Comparison of ENCODE assay signal across 12 mouse cellular contexts in the genomic region with DNA sequence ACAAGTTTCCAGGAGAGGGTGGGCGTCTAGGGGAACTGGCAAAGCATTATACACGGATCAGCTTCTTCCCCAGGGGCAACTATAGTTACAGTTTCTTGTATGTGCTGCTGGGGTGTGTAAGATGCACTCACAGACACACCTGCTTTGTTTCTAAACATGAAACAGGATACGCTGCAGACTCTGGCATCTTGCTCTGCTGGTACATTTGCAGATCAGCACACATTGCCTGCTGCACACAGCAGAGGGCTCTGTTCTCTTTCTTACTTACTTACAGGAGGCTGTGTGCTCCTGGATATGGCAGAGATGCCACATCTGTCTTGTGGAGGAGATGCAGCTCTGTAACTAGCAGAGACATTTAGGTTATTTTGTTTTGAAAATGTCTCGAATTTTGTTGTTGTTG. TPM values are rescaled to one million over a fixed set of nuclear protein-coding genes. Genes with fewer than 3 reads are reported as not detected.
DNase-seq lines count a peak whose midpoint lies in the region; ATAC-seq and TF ChIP-seq lines count a peak whose summit lies in the region.
"Had no signal": no experiment of that assay in that cellular context is flagged by ENCODE, and none has a peak within 500 bp of the region (broad histone marks: within the 10 kb centered on the region; RNA-seq: fewer than 3 reads in every experiment).

No protein-coding gene starts in this region.

- no peak overlapping the region for H3K27ac ChIP-seq in forebrain, postnatal 0 days (ENCODE audit: low read depth, low read length)
- H3K27ac ChIP-seq in forebrain, embryonic 16.5 days (ENCODE audit: low read length) = no peak overlapping the region
- no peak overlapping the region; the same call in 1 of the 2 replicates for H3K27ac ChIP-seq in CH12.LX (ENCODE audit: insufficient read depth, low read depth)
- no peak overlapping the region for H3K27ac ChIP-seq in liver, postnatal 0 days (ENCODE audit: low read depth)
- H3K27ac ChIP-seq: embryonic facial prominence, embryonic 15.5 days; midbrain, embryonic 13.5 days had no signal

- TF ChIP-seq EP300 in CH12.LX (IDR thresholded peaks at IDR 0.05; ENCODE audit: low read length) = no peak
- no peak for TF ChIP-seq EP300 in liver, postnatal 0 days (IDR thresholded peaks at IDR 0.05; ENCODE audit: low read depth)

- 80% methylated on average over 4 of the region's 4 CpGs for WGBS in forebrain, postnatal 0 days
- 89% methylated on average over 4 of the region's 4 CpGs for WGBS in forebrain, embryonic 16.5 days
- WGBS in liver, postnatal 0 days (ENCODE audit: insufficient replicate concordance) = 71% methylated on average over 4 of the region's 4 CpGs

- peak; percentile 35 for TF ChIP-seq RAD21 in CH12.LX (IDR thresholded peaks at IDR 0.05; ENCODE audit: low read depth, low read length)

- H3K4me3 ChIP-seq in forebrain, postnatal 0 days (ENCODE audit: low read depth, low read length) = no peak overlapping the region
- no peak overlapping the region for H3K4me3 ChIP-seq in forebrain, embryonic 16.5 days (replicated peaks; ENCODE audit: low read length)
- H3K4me3 ChIP-seq in CH12.LX (replicated peaks in 1 of 3; ENCODE audit: low read depth in 2 of 3, low read length in 2 of 3, poor library complexity in 1 of 3) = peak overlapping the region; percentile 71 to 89 (median 71)
- no peak overlapping the region for H3K4me3 ChIP-seq in liver, postnatal 0 days (ENCODE audit: low read depth, low read length)
- H3K4me3 ChIP-seq: embryonic facial prominence, embryonic 15.5 days; midbrain, embryonic 13.5 days had no signal

- TF ChIP-seq CTCF in forebrain, postnatal 0 days (IDR thresholded peaks at IDR 0.05; ENCODE audit: low read depth) = peak; percentile 46
- peak in 1 of 2 experiments; percentile 60; a peak in 2 of 4 replicates for TF ChIP-seq CTCF in CH12.LX (conservative IDR thresholded peaks at IDR 0.05 in 1 of 2, IDR thresholded peaks at IDR 0.05 in 1 of 2; ENCODE audit: low read depth in 2 of 2, low read length in 2 of 2)
- peak; percentile 21; the same call in 1 of the 2 replicates for TF ChIP-seq CTCF in liver, postnatal 0 days (IDR thresholded peaks at IDR 0.05; ENCODE audit: low read depth)

- no peak for TF ChIP-seq POLR2A in CH12.LX (IDR thresholded peaks at IDR 0.05; ENCODE audit: low read depth, low read length)

- ATAC-seq in forebrain, postnatal 0 days = no peak
- no peak for ATAC-seq in forebrain, embryonic 16.5 days
- no peak for ATAC-seq in liver, postnatal 0 days
- ATAC-seq: midbrain, embryonic 13.5 days had no signal

- in situ Hi-C loops in CH12.LX (cut with MboI; ENCODE audit: low pct_ligation_motif_present, low pct_unique_long_range_greater_than_20kb, low sequenced_read_pairs) = no loop called here

- H3K27me3 ChIP-seq in forebrain, postnatal 0 days (ENCODE audit: insufficient read depth, low read length) = no peaks in the 10 kb centered on the region
- H3K27me3 ChIP-seq in forebrain, embryonic 16.5 days (replicated peaks; ENCODE audit: control insufficient read depth, insufficient read depth, low read length) = no peaks in the 10 kb centered on the region
- H3K27me3 ChIP-seq in CH12.LX (replicated peaks) = no peaks in the 10 kb centered on the region
- H3K27me3 ChIP-seq in liver, postnatal 0 days (ENCODE audit: insufficient read depth, low read length) = no peaks in the 10 kb centered on the region
- H3K27me3 ChIP-seq: embryonic facial prominence, embryonic 15.5 days; midbrain, embryonic 13.5 days had no signal

- H3K79me2 ChIP-seq in CH12.LX (replicated peaks; ENCODE audit: control insufficient read depth, extremely low read depth, insufficient read depth, poor library complexity, severe bottlenecking) = peaks cover 35% of the 10 kb centered on the region

- H3K4me1 ChIP-seq in forebrain, postnatal 0 days (ENCODE audit: insufficient read depth) = peaks cover 13% of the 10 kb centered on the region
- H3K4me1 ChIP-seq in forebrain, embryonic 16.5 days (replicated peaks; ENCODE audit: control insufficient read depth, insufficient read depth, low read length) = peaks cover 16% of the 10 kb centered on the region
- H3K4me1 ChIP-seq in CH12.LX (ENCODE audit: control insufficient read depth in 1 of 2, insufficient read depth in 2 of 2) = peaks cover 2 to 36% of the 10 kb centered on the region in 2 experiments; a peak in 2 of 4 replicates
- H3K4me1 ChIP-seq in liver, postnatal 0 days (ENCODE audit: insufficient read depth) = peaks cover 21% of the 10 kb centered on the region

- no peak overlapping the region for H3K9ac ChIP-seq in forebrain, postnatal 0 days
- H3K9ac ChIP-seq in forebrain, embryonic 16.5 days (replicated peaks; ENCODE audit: low read depth, low read length) = no peak overlapping the region
- H3K9ac ChIP-seq in CH12.LX (ENCODE audit: insufficient read depth, low read depth) = peak overlapping the region; percentile 41
- no peak overlapping the region for H3K9ac ChIP-seq in liver, postnatal 0 days (replicated peaks)
- H3K9ac ChIP-seq: embryonic facial prominence, embryonic 15.5 days; midbrain, embryonic 13.5 days had no signal

- H3K36me3 ChIP-seq in forebrain, postnatal 0 days (ENCODE audit: insufficient read depth) = peaks cover 41% of the 10 kb centered on the region
- peaks cover 19% of the 10 kb centered on the region for H3K36me3 ChIP-seq in forebrain, embryonic 16.5 days (ENCODE audit: control insufficient read depth, insufficient read depth)
- peaks cover 30 to 45% of the 10 kb centered on the region in 2 experiments for H3K36me3 ChIP-seq in CH12.LX (replicated peaks in 1 of 2; ENCODE audit: control insufficient read depth in 1 of 2, insufficient read depth in 1 of 2, low read length in 1 of 2)
- H3K36me3 ChIP-seq in liver, postnatal 0 days (replicated peaks; ENCODE audit: insufficient read depth, low read length) = peaks cover 20% of the 10 kb centered on the region

- H3K4me2 ChIP-seq in forebrain, postnatal 0 days (ENCODE audit: low read depth) = no peak overlapping the region
- H3K4me2 ChIP-seq in forebrain, embryonic 16.5 days (ENCODE audit: low read length) = no peak overlapping the region
- H3K4me2 ChIP-seq in CH12.LX (ENCODE audit: insufficient read depth, low read depth, poor library complexity, severe bottlenecking) = peak overlapping the region; percentile 72
- no peak overlapping the region for H3K4me2 ChIP-seq in liver, postnatal 0 days (ENCODE audit: low read depth, low read length)
- H3K4me2 ChIP-seq: embryonic facial prominence, embryonic 15.5 days; midbrain, embryonic 13.5 days had no signal

- dilution Hi-C loops in CH12.LX (cut with MboI; ENCODE audit: extremely low pct_ligation_motif_present, extremely low pct_unique_long_range_greater_than_20kb, low sequenced_read_pairs) = no loop called here

- no peak for DNase-seq in forebrain, postnatal 0 days
- DNase-seq in kidney, postnatal 4 days = peak; percentile 13 to 33
- DNase-seq in kidney, adult 18-20 months = no peak
- peak; percentile 38 for DNase-seq in CH12.LX (ENCODE audit: extremely low read depth)
- no peak for DNase-seq in liver, postnatal 0 days
- no peak for DNase-seq in left cerebral cortex, adult 8-10 months (ENCODE audit: low spot score in 2 of 2)
- no peak for DNase-seq in urinary bladder, postnatal 4 days (ENCODE audit: low spot score in 2 of 2)
- DNase-seq: adrenal gland, adult 2 months; cerebellum, adult 11-12 months had no signal

- no peaks in the 10 kb centered on the region for H3K9me3 ChIP-seq in forebrain, postnatal 0 days (ENCODE audit: low read length)
- no peaks in the 10 kb centered on the region for H3K9me3 ChIP-seq in forebrain, embryonic 16.5 days (ENCODE audit: control insufficient read depth, low read length)
- no peaks in the 10 kb centered on the region for H3K9me3 ChIP-seq in CH12.LX (replicated peaks; ENCODE audit: low read length)
- H3K9me3 ChIP-seq in liver, postnatal 0 days (ENCODE audit: low read length) = no peaks in the 10 kb centered on the region
- H3K9me3 ChIP-seq: embryonic facial prominence, embryonic 15.5 days; midbrain, embryonic 13.5 days had no signal

TF ChIP-seq in CH12.LX, 34 proteins besides CTCF, POLR2A, EP300 and RAD21:
- peak; percentile 42 for TF ChIP-seq SMC3 (IDR thresholded peaks at IDR 0.05; ENCODE audit: low read depth, low read length)
- TF ChIP-seq USF1 (IDR thresholded peaks at IDR 0.05; ENCODE audit: low read depth, low read length) = no peak
TF ChIP-seq in CH12.LX: peak in this region for 1.

RNA-seq across cellular contexts. Expression of gene Mrps5, which starts 3.8 kb away (rescaled TPM):
- 65.9 and 85.2 TPM in 2 replicates for total RNA-seq in forebrain, postnatal 0 days (2014; rRNA removed)
- polyA plus RNA-seq in forebrain, postnatal 0 days (2015; fragmentation: Nextera tagmentation; extraction: Ambion mirVana) = 142 and 159 TPM in 2 replicates
- 173 and 184 TPM in 2 replicates for polyA plus RNA-seq in forebrain, embryonic 16.5 days (2015; fragmentation: Nextera tagmentation; extraction: Ambion mirVana)
- total RNA-seq in CH12.LX (2012; rRNA removed) = 173 and 188 TPM in 2 replicates
- total RNA-seq in CH12.LX (2014; rRNA removed) = 144 and 186 TPM in 2 replicates
- 210 and 278 TPM in 2 replicates for polyA plus RNA-seq in CH12.LX (2012; ENCODE audit: insufficient read length, low read depth)
- polyA plus RNA-seq in liver, postnatal 0 days (2015; fragmentation: Nextera tagmentation; extraction: Ambion mirVana) = 76.3 and 81.5 TPM in 2 replicates
- total RNA-seq in left cerebral cortex, adult 8-10 months (2022) = 100 to 1,000 TPM in 1 of 4 experiments, 10 to 100 TPM in 3; 91.4 to 102 (median 95.6) TPM

RNA-seq across cellular contexts. Expression of gene Zfp661, which starts 3.9 kb away (rescaled TPM):
- total RNA-seq in forebrain, postnatal 0 days (2014; rRNA removed) = 7.4 and 8.2 TPM in 2 replicates
- 4.1 and 5.0 TPM in 2 replicates for polyA plus RNA-seq in forebrain, postnatal 0 days (2015; fragmentation: Nextera tagmentation; extraction: Ambion mirVana)
- polyA plus RNA-seq in forebrain, embryonic 16.5 days (2015; fragmentation: Nextera tagmentation; extraction: Ambion mirVana) = 11.0 and 11.7 TPM in 2 replicates
- 4.1 and 4.7 TPM in 2 replicates for total RNA-seq in CH12.LX (2012; rRNA removed)
- 5.9 and 6.7 TPM in 2 replicates for total RNA-seq in CH12.LX (2014; rRNA removed)
- polyA plus RNA-seq in CH12.LX (2012; ENCODE audit: insufficient read length, low read depth) = 2.5 and 3.2 TPM in 2 replicates
- 1.2 and 1.7 TPM in 2 replicates for polyA plus RNA-seq in liver, postnatal 0 days (2015; fragmentation: Nextera tagmentation; extraction: Ambion mirVana)
- total RNA-seq in left cerebral cortex, adult 8-10 months (2022) = 1 to 10 TPM; 6.7 to 9.4 (median 8.2) TPM

RNA-seq across cellular contexts. Expression of gene Prom2, which starts 49.6 kb away (rescaled TPM):
- not detected in 2 replicates for total RNA-seq in forebrain, postnatal 0 days (2014; rRNA removed)
- 0.04 TPM in 1 of 2 replicates, not detected in the other for polyA plus RNA-seq in forebrain, postnatal 0 days (2015; fragmentation: Nextera tagmentation; extraction: Ambion mirVana)
- 0.05 TPM in 1 of 2 replicates, not detected in the other for polyA plus RNA-seq in forebrain, embryonic 16.5 days (2015; fragmentation: Nextera tagmentation; extraction: Ambion mirVana)
- total RNA-seq in CH12.LX (2012; rRNA removed) (not detected in 2 replicates), CH12.LX (2014; rRNA removed) (not detected in 2 replicates)
- polyA plus RNA-seq in CH12.LX (2012; ENCODE audit: insufficient read length, low read depth) = not detected in 2 replicates
- not detected in 2 replicates for polyA plus RNA-seq in liver, postnatal 0 days (2015; fragmentation: Nextera tagmentation; extraction: Ambion mirVana)
- total RNA-seq in left cerebral cortex, adult 8-10 months (2022) = under 1 TPM; 0.26 to 0.50 (median 0.38) TPM
- polyA plus RNA-seq: midbrain, embryonic 13.5 days had no signal

Comparison
In these comparisons a context has a peak if more than half of its experiments do, and no peak if none do; other contexts are left out.
1. DNase-seq: peak in kidney, postnatal 4 days (2 of 2) and CH12.LX (single experiment); none in forebrain, postnatal 0 days (single experiment), kidney, adult 18-20 months (single experiment), liver, postnatal 0 days (single experiment), left cerebral cortex, adult 8-10 months (0 of 2) and urinary bladder, postnatal 4 days (0 of 2).
2. H3K4me3 ChIP-seq: peak in CH12.LX (3 of 3); none in forebrain, postnatal 0 days (single experiment), forebrain, embryonic 16.5 days (single experiment) and liver, postnatal 0 days (single experiment).